Mouse (Mus musculus) bone marrow macrophage, adult 2 months (primary cell): ENCODE measurements around the gene Kcnk18. TPM values are rescaled to one million over a fixed set of nuclear protein-coding genes. Genes with fewer than 3 reads are reported as not detected.

Experiments used
- H3K27ac ChIP-seq: 2 replicates; pipeline ENCODE4 v1.5.1; 2012; ENCODE audit warnings: low read depth, low read length; ENCODE audit not compliant: insufficient read depth
- H3K4me1 ChIP-seq: 2 replicates; pipeline ENCODE4 v1.6.1; 2012; ENCODE audit warnings: low read length; ENCODE audit not compliant: control insufficient read depth, insufficient read depth
- H3K4me3 ChIP-seq: 2 replicates; pipeline ENCODE4 v1.5.1; 2012; ENCODE audit warnings: mild to moderate bottlenecking, low read length, moderate library complexity; ENCODE audit not compliant: insufficient read depth
- CTCF ChIP-seq: IDR thresholded peaks from 2 replicates; pipeline ENCODE4 v1.5.1; 2012; ENCODE audit warnings: low read depth, mild to moderate bottlenecking, low read length, moderate library complexity
- POLR2A ChIP-seq: IDR thresholded peaks from 2 replicates; pipeline ENCODE4 v1.6.1; 2012; ENCODE audit warnings: mild to moderate bottlenecking, low read depth, low read length, borderline replicate concordance
- polyA plus RNA-seq: library from polyadenylated mRNA; stranded (reverse); fragments of >200 nt; gene quantifications from 2 replicates; pipeline ENCODE4 v1.2.4, GENCODE M21; 2012; ENCODE audit not compliant: missing spikeins, insufficient read depth, insufficient read length

The Kcnk18 gene
- polyA plus RNA-seq = not detected in 2 replicates

- Histone ChIP-seq H3K4me3 (no peak within 1 kb of the TSS), H3K4me1 (no peaks in the 10 kb centered on the region), H3K27ac (no peak within 1 kb of the TSS)
- no peak for TF ChIP-seq CTCF
- TF ChIP-seq POLR2A = no peak
Measured at GRCm38 (mm10) chr19:59218991-59219390, at the start of gene Kcnk18. Gene Kcnk18, plus strand, starts transcription at chr19:59219214.

GRCm38 (mm10) chr19:59169936-59170765, 48.9 kb upstream of the Kcnk18 start, which contains the start of gene Vax1:
Gene Vax1, minus strand, starts transcription at chr19:59170056.
- peak within 1 kb of the TSS; percentile 29 for H3K4me3 ChIP-seq

GRCm38 (mm10) chr19:59170766-59171095, 48.3 kb upstream of the Kcnk18 start:
- H3K4me1 ChIP-seq = no peaks in the 10 kb centered on the region
- H3K27ac ChIP-seq = no peak overlapping the region
- TF ChIP-seq POLR2A (no peak), CTCF (no peak)

More at GRCm38 (mm10) chr19:59169936-59170765, 48.9 kb upstream of the Kcnk18 start, which contains the start of gene Vax1:
- no peak within 1 kb of the TSS for H3K27ac ChIP-seq
- TF ChIP-seq POLR2A = no peak
- no peak for TF ChIP-seq CTCF
- H3K4me1 ChIP-seq = no peaks in the 10 kb centered on the region

GRCm38 (mm10) chr19:59171151-59171870, 47.7 kb upstream of the Kcnk18 start:
- Histone ChIP-seq H3K4me3 (no peak overlapping the region), H3K27ac (no peak overlapping the region), H3K4me1 (no peaks in the 10 kb centered on the region)
- no peak for TF ChIP-seq POLR2A
- no peak for TF ChIP-seq CTCF

More at GRCm38 (mm10) chr19:59170766-59171095, 48.3 kb upstream of the Kcnk18 start:
- H3K4me3 ChIP-seq = no peak overlapping the region

- no peak overlapping the region for H3K27ac ChIP-seq
Measured at GRCm38 (mm10) chr19:59171871-59172245, 47.2 kb upstream of the Kcnk18 start.

GRCm38 (mm10) chr19:59172781-59173180, 46.2 kb upstream of the Kcnk18 start:
- no peak overlapping the region for H3K4me3 ChIP-seq
- TF ChIP-seq CTCF (no peak), POLR2A (no peak)
- no peak overlapping the region for H3K27ac ChIP-seq
- H3K4me1 ChIP-seq = no peaks in the 10 kb centered on the region

More at GRCm38 (mm10) chr19:59171871-59172245, 47.2 kb upstream of the Kcnk18 start:
- TF ChIP-seq CTCF (no peak), POLR2A (no peak)
- Histone ChIP-seq H3K4me3 (no peak overlapping the region), H3K4me1 (no peaks in the 10 kb centered on the region)

- Histone ChIP-seq H3K4me1 (no peaks in the 10 kb centered on the region), H3K27ac (no peak overlapping the region), H3K4me3 (no peak overlapping the region)
- no peak for TF ChIP-seq CTCF
- TF ChIP-seq POLR2A = no peak
Measured at GRCm38 (mm10) chr19:59173341-59174015, 45.5 kb upstream of the Kcnk18 start.

- no peak for TF ChIP-seq POLR2A
- TF ChIP-seq CTCF = no peak
- Histone ChIP-seq H3K4me1 (no peaks in the 10 kb centered on the region), H3K27ac (no peak overlapping the region), H3K4me3 (no peak overlapping the region)
Measured at GRCm38 (mm10) chr19:59184000-59184399, 35.0 kb upstream of the Kcnk18 start.

GRCm38 (mm10) chr19:59188981-59189380, 30.0 kb upstream of the Kcnk18 start:
- Histone ChIP-seq H3K4me3 (no peak overlapping the region), H3K27ac (no peak overlapping the region), H3K4me1 (no peaks in the 10 kb centered on the region)
- TF ChIP-seq CTCF (no peak), POLR2A (no peak)
